Mouse (Mus musculus) layer of hippocampus, adult 2 months (tissue): ENCODE results near the gene Atp11c. TPM values are rescaled to one million over a fixed set of nuclear protein-coding genes. Genes with fewer than 3 reads are reported as not detected.

Experiments
- DNase-seq, 2 experiments: peaks; one replicate each; pipeline ENCODE4 v3.0.0; 2022; ENCODE audit warnings: low spot score in 2 of 2
- H3K27ac ChIP-seq: fragments of 200-600 bp; 2 replicates; pipeline ENCODE4 v1.8.1; 2022
- H3K4me3 ChIP-seq: fragments of 200-600 bp; 2 replicates; pipeline ENCODE4 v1.8.1; 2022; ENCODE audit warnings: mild to moderate bottlenecking
- CTCF ChIP-seq: fragments of 200-600 bp; conservative IDR thresholded peaks from 2 replicates; pipeline ENCODE4 v1.8.1; 2022; ENCODE audit warnings: antibody characterized with exemption, mild to moderate bottlenecking, moderate library complexity
- long read RNA-seq, 2 experiments: library from polyadenylated mRNA; stranded (forward); transcript quantifications; one replicate each; pipeline ENCODE4 v2.0.0; 2021; ENCODE audit warnings: borderline mapping rate in 2 of 2
- total RNA-seq, 2 experiments: library from RNA; stranded (reverse); gene quantifications; 2 replicates each; pipeline ENCODE4 v1.2.3; 2021

Gene Atp11c
- 10 to 100 TPM in 1 of 2 experiments, 1 to 10 TPM in 1; 8.6 to 11.3 TPM for total RNA-seq
- long read RNA-seq, experiment 1, partial matches to known transcripts: 0 of 2 reads
- long read RNA-seq, experiment 1, other reads (novel, unspliced or antisense): 2 of 2 reads
- long read RNA-seq, experiment 2, partial matches to known transcripts: 1 of 5 reads
- long read RNA-seq, experiment 2, other reads (novel, unspliced or antisense): 4 of 5 reads

DNA sequence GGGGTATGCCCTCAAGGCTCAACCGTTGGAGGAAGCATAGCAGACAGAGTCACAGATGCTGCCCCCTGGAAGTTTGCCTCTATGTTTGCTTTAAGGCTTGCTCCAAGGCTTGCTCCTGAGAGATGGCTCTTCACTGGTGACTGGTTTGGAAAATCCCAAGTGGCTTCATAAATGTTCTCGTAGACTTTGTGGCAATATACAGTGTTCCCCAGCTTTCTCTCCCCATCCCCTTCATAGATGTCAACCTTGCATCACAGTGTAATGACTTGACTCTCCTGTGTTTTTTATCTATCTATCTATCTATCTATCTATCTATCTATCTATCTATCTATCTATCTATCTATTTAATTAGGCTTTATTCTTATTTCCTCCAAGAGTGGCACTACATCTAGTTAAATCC, at the start of gene Atp11c:
Atp11c (minus strand) TSS at position 101 of the 400 bp plus-strand sequence.
- DNase-seq: no peak
- no peak within 1 kb of the TSS for H3K4me3 ChIP-seq
- TF ChIP-seq CTCF: no peak
- no peak within 1 kb of the TSS for H3K27ac ChIP-seq

DNA sequence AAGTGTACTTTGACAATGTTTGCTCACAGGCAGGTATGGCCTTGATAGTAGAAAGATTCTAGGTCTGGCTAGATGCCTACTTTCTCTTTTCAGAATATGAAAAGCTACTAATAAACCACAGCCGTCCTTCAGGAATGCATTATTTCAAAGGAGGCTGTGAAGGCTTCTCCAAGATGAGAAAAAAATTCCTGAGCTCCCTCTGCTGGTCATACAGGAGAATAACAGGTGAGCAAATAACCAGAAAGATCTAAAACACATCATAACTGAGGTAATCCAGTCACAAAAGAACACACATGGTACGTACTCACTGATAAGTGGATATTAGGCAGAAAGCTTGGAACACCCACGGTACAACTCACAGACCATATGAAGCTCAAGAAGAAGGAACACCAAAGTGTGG, 16.7 kb upstream of the Atp11c start:
- no peak overlapping the region for H3K4me3 ChIP-seq
- TF ChIP-seq CTCF: peak; percentile 82
- peak; percentile 10 to 17 for DNase-seq
- H3K27ac ChIP-seq: no peak overlapping the region

GRCm38 (mm10) chrX:60570539-60570938, 22.0 kb downstream of the Atp11c start:
- H3K27ac ChIP-seq: no peak overlapping the region
- no peak for TF ChIP-seq CTCF
- DNase-seq: no peak
- H3K4me3 ChIP-seq: no peak overlapping the region

DNA sequence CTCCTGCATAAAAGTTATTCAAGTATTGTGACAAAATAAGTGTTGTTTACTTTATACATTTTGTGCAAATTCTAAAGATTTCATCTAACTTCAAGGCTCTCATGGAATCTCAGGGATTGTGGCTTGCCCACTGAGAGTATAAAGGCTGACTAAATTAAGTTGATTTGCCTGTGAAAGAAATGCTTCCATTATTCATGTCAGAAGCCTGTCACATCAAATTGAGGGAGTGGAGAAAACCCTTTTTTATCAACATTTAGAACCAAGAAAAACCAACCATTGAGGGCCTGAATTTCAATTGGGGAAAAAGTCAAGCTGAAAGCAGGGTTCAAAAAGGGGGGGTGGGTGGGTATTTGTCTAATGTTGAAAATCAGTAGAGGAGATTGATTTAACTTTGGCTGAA, 23.5 kb downstream of the Atp11c start:
- Histone ChIP-seq H3K4me3 (no peak overlapping the region), H3K27ac (no peak overlapping the region)
- DNase-seq: no peak
- no peak for TF ChIP-seq CTCF

GRCm38 (mm10) chrX:60555242-60555641, 37.3 kb downstream of the Atp11c start:
- no peak overlapping the region for H3K4me3 ChIP-seq
- no peak for TF ChIP-seq CTCF
- DNase-seq: no peak
- no peak overlapping the region for H3K27ac ChIP-seq

- Histone ChIP-seq H3K4me3 (peak overlapping the region; percentile 59), H3K27ac (peak overlapping the region; percentile 83)
- TF ChIP-seq CTCF: no peak
- peak; percentile 7 to 14 for DNase-seq
These were observed 44.8 kb downstream of the Atp11c start for GRCm38 (mm10) chrX:60547444-60548304.

DNA sequence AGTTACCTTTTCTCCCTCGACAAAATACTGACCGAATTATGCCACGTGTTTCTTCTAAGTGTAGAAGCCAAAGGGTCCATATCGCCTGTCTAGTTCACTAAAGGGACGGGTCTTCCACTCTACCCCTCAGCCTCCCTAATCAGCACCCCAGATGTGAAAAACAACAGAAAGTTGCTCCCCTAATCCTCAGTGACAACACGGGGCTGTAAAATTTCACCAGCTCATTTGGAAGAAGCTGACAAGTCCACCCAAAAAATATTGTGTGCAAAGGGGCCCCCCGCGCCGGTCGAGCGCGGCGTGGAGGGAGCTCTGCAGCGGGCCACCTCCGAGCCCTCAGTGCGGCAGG, 45.4 kb downstream of the Atp11c start:
- no peak for TF ChIP-seq CTCF
- H3K4me3 ChIP-seq: peak overlapping the region; percentile 48
- DNase-seq: no peak
- peak overlapping the region; percentile 53; the same call in 1 of the 2 replicates for H3K27ac ChIP-seq

- no peak overlapping the region for H3K27ac ChIP-seq
- no peak for DNase-seq
- no peak overlapping the region for H3K4me3 ChIP-seq
- TF ChIP-seq CTCF: no peak
These were observed 46.6 kb downstream of the Atp11c start for GRCm38 (mm10) chrX:60545906-60546305.

- no peak overlapping the region for H3K4me3 ChIP-seq
- TF ChIP-seq CTCF: no peak
- H3K27ac ChIP-seq: no peak overlapping the region
- no peak for DNase-seq
These were observed 47.1 kb downstream of the Atp11c start for GRCm38 (mm10) chrX:60545444-60545843.

DNA sequence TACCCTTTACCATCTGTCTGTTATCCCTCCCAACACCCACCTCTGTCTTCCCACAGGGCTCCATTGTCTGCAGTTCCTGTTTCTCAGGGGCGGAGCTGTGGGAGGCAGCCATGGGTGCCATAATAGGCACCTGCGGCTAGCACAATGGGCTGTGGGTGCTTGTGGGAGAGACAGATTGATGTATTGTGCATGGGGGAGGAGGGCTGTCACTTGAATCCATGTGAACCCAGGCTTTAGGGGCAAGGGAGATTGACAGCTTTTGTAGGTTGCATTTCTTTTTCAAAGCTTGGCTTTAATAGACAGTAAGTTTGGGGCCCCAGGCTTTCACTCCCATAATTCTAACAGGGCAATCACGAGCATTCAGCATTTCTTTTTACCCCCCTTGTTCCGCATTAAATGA, 48.4 kb downstream of the Atp11c start:
- no peak for TF ChIP-seq CTCF
- Histone ChIP-seq H3K27ac (no peak overlapping the region), H3K4me3 (no peak overlapping the region)
- no peak for DNase-seq

- H3K27ac ChIP-seq: no peak overlapping the region
- no peak overlapping the region for H3K4me3 ChIP-seq
- DNase-seq: no peak
- no peak for TF ChIP-seq CTCF
These were observed 49.6 kb downstream of the Atp11c start for GRCm38 (mm10) chrX:60542901-60543300.

DNA sequence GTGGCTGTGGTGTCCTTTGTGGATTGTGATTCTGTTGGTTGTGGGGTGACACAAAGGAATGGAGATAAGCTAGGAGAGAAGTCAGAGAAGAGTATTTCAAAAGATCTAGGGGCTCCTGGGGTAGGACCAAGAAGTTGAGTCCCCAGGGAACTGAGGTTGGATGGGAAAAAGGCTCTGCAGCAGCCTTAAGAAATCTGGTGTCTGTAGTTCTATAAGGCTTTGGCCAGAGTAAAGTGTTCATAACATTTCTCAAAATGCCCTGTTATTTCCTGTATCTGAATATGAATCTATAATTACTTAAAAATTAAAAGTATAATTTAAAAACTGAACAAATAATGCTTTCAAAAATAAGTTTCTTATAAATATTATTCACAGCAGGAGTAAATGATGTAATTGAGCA, 53.3 kb downstream of the Atp11c start, which contains the start of gene Gm7073:
Gm7073 (minus strand) TSS at position 101 of the 400 bp plus-strand sequence.
- no peak within 1 kb of the TSS for H3K4me3 ChIP-seq
- no peak for TF ChIP-seq CTCF
- H3K27ac ChIP-seq: no peak within 1 kb of the TSS
- DNase-seq: no peak

- no peak overlapping the region for H3K27ac ChIP-seq
- peak; percentile 76 for TF ChIP-seq CTCF
- no peak overlapping the region for H3K4me3 ChIP-seq
- DNase-seq: peak; percentile 2 to 18
These were observed 88.5 kb downstream of the Atp11c start for GRCm38 (mm10) chrX:60503995-60504394.

DNA sequence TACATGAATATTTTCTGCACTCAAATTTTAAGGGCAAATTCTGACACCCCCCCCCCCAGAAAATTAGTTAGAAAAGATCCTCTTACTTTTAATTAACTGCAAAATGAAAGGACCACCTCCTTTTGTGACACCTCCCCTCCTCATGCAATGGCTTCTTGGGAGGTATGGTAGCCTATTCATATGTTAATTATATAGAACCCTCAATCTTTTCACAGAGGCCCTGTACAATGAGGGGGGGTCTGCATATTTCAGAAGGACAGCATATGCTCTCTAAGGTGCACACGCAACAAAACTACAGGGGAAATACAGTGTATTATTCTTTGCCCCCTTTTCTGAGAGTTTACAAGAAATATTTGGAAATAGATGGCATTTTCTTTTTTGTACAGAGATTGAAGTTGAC, 94.7 kb downstream of the Atp11c start:
- TF ChIP-seq CTCF: no peak
- no peak overlapping the region for H3K27ac ChIP-seq
- DNase-seq: no peak
- H3K4me3 ChIP-seq: no peak overlapping the region
